Mouse (Mus musculus) neutrophil, adult 59 days (primary cell): ENCODE measurements around the gene Zfp457. TPM values are rescaled to one million over a fixed set of nuclear protein-coding genes. Genes with fewer than 3 reads are reported as not detected.

ENCODE experiments used
- total RNA-seq, 2 experiments: library from RNA; stranded (reverse); gene quantifications; 1 replicate in 1 of 2; 2 replicates in 1 of 2; pipeline ENCODE4 v1.2.4; 2023

Zfp457 gene
- total RNA-seq, result under 1 TPM; 0.60 TPM

DNA sequence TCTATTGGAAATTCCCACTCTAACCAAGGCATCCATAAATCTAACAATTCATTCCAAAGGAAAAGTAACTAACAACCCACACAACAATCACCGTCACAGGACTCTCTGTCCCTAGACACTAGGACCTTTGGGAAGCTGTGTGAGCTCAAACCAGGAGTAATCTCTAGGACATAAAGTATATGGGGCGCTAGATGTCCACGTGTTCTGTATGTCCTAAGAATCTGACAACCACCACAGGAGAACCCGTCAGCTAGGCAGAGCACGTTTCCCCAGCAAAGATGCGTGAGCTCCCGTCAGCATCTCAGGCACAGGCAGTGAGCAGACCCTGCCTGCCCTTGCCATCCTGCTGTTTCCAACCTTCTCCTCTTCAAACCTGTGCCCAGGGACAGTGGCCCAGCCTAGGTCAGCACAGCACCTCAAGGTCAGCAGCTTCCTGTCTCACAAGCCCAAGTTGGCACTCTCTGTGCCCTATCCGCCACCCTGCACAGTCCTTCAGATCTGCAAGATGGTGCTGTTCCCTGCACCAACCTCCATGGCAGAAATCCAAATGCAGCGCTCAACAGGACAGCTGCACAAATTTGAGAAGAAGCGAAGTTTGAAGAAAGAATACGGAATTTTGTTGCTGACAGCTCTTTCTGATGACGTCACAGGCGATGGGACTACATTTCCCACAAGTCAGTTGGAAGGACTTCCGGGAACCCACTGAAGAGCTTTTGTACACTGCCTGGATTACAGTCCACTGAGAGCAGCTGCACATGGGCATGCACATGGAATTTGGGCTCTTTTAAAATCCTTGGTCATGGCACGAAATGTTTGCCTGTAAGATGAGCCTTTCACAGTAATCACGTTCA, at the start of gene Zfp457:
Gene Zfp457 (minus strand): TSS at position 664 of the 851 bp plus-strand sequence.

DNA sequence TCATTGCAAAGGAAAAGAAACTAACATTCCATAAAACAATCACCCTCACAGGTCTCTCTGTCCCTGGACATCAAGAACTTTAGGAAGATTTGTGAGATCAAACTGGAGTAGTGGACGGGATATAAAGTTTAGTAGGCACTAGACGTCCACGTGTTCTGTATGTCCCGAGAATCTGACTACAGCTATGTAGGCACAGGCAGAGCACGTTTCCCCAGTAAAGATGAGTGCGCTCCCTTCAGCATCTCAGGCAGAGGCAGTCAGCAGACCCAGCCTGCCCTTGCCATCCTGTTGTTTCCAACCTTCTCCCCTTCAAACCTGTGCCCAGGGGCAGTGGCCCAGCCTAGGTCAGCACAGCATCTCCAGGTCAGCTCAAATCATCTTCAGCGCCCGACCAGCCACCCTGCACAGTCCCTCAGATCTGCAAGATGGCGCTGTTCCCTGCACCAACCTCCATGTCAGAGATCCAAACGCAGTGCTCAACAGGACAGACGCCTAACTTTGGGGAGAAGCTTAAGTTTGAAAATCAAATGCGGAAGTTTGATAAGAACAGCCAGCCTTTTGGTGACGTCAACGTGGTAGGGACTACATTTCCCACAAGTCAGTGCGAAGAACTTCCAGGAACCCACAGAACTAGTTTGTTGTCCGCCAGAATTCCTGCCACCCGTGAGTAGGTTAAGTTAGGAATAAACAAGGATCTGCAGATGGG, 25.9 kb upstream of the Zfp457 start, which contains the start of gene Zfp595:
Gene Zfp595 (minus strand): TSS at position 552 of the 706 bp plus-strand sequence.

DNA sequence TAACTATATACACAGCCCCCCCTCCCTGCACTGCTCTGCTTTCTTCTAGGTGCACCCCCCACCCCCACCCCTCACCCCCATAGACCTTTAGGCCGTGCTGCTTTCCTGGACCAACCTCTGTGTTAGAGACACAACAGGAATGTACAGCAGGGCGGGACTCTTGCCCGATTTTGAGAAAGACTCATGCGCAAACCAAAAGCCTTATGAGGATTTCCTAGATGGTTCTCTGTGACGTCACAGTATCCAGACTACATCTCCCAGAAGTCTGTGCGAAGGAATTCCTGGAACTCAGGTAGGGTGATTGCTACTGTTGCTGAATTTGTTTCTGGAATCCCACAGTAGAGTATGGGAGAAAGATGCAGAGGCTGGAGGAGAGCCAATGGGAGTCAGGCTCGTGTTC, 28.0 kb downstream of the Zfp457 start, which contains the start of gene Zfp458:
Gene Zfp458 (minus strand): TSS at position 153 of the 400 bp plus-strand sequence.

Other genes starting within 250 kb of the Zfp457 start
- gene Zfp712, start 245.3 kb downstream of the Zfp457 start, total RNA-seq, result 1 to 10 TPM; 1.5 to 1.7 TPM
- gene Zfp708, start 208.5 kb downstream of the Zfp457 start, total RNA-seq, result not detected
- 1 to 10 TPM; 1.1 to 1.8 TPM for gene Gm28557, start 197.9 kb downstream of the Zfp457 start, total RNA-seq
- not detected for gene Rslcan18, start 190.2 kb downstream of the Zfp457 start, total RNA-seq
- 1 to 10 TPM; 1.8 to 1.9 TPM for gene Zfp759, start 184.8 kb downstream of the Zfp457 start, total RNA-seq
- 1 to 10 TPM; 1.7 TPM for gene Rsl1, start 133.3 kb downstream of the Zfp457 start, total RNA-seq
- gene Zfp455, start 112.0 kb downstream of the Zfp457 start, total RNA-seq, result under 1 TPM; 0.64 to 0.93 TPM
- 1 to 10 TPM; 1.4 to 1.5 TPM for gene Zfp458, start 28.0 kb downstream of the Zfp457 start, total RNA-seq
- 1 to 10 TPM; 6.3 to 6.6 TPM for gene Zfp595, start 26.1 kb upstream of the Zfp457 start, total RNA-seq
- under 1 TPM in 1 of 2 experiments, not detected in 1; 0.88 TPM for gene Gm28044, start 54.1 kb upstream of the Zfp457 start, total RNA-seq
- 1 to 10 TPM; 5.9 to 6.6 TPM for gene Zfp953, start 54.1 kb upstream of the Zfp457 start, total RNA-seq
- 1 to 10 TPM in 1 of 2 experiments, not detected in 1; 3.5 TPM for gene Gm28041, start 69.2 kb upstream of the Zfp457 start, total RNA-seq
- gene Zfp456, start 69.3 kb upstream of the Zfp457 start, total RNA-seq, result 1 to 10 TPM in 1 of 2 experiments, under 1 TPM in 1; 0.84 to 1.8 TPM
- gene Zfp429, start 93.3 kb upstream of the Zfp457 start, total RNA-seq, result 1 to 10 TPM; 2.4 to 5.7 TPM
- 1 to 10 TPM in 1 of 2 experiments, under 1 TPM in 1; 0.22 to 1.1 TPM for gene Zfp459, start 114.9 kb upstream of the Zfp457 start, total RNA-seq
- 1 to 10 TPM; 3.2 to 4.1 TPM for gene Zfp874a, start 145.1 kb upstream of the Zfp457 start, total RNA-seq
- gene Zfp874b, start 177.8 kb upstream of the Zfp457 start, total RNA-seq, result 1 to 10 TPM; 5.7 to 6.2 TPM
- gene Zfp58, start 194.1 kb upstream of the Zfp457 start, total RNA-seq, result 1 to 10 TPM; 4.1 to 5.2 TPM
- not detected for gene Gm26965, start 219.7 kb upstream of the Zfp457 start, total RNA-seq
- 10 to 100 TPM; 12.9 to 15.0 TPM for gene Zfp87, start 219.7 kb upstream of the Zfp457 start, total RNA-seq
- gene Zfp748, start 247.3 kb upstream of the Zfp457 start, total RNA-seq, result 1 to 10 TPM; 4.2 to 5.4 TPM